Mouse (Mus musculus) stomach, postnatal 0 days (tissue): ENCODE measurements around the gene Adamtsl1.

ENCODE experiments used
- CTCF ChIP-seq: IDR thresholded peaks from 2 replicates; pipeline ENCODE4 v1.5.1; 2016; ENCODE audit warnings: antibody characterized with exemption, low read depth, mild to moderate bottlenecking, moderate library complexity
- EP300 ChIP-seq: optimal IDR thresholded peaks from 2 replicates; pipeline ENCODE3; 2016; ENCODE audit warnings: antibody characterized with exemption

DNA sequence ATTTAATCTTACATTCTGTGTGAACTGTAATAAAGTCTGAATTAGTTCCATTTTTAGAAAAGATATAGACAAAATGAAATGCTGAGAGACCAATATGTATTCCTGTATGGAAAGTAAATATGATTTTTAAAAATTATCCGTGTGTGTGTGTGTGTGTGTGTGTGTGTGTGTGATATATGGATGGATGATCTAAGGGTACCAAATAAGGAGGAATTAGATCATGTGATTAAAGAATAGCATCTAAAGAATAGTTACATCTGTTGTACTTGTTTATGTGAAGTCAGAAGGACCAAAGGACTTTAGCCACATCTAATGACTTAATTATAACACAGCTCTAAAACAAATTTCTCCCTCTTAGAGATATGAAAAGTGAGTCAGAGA, 310.7 kb downstream of the Adamtsl1 start:
- TF ChIP-seq CTCF (no peak), EP300 (no peak)
